Mouse (Mus musculus) lung, embryonic 16.5 days (tissue): Measurements from ENCODE around the gene Ogfrl1. TPM values are rescaled to one million over a fixed set of nuclear protein-coding genes. Genes with fewer than 3 reads are reported as not detected.

Experiments used
- ATAC-seq: fragments of 200-750 bp; cut with Nextera tagmentation; 2 replicates; pipeline ENCODE4 v1.8.0; 2017; ENCODE audit warnings: low read depth, mild to moderate bottlenecking, moderate library complexity
- H3K27ac ChIP-seq: fragments of 300-500 bp; sonication (generic); 2 replicates; pipeline ENCODE4 v1.5.1; 2014; ENCODE audit warnings: mild to moderate bottlenecking, control low read depth, low read length
- H3K27me3 ChIP-seq: fragments of 300-500 bp; sonication (generic); 2 replicates; pipeline ENCODE4 v1.6.1; 2014; ENCODE audit warnings: low read depth, low read length, mixed read lengths; ENCODE audit not compliant: control insufficient read depth, insufficient read depth
- H3K36me3 ChIP-seq: fragments of 300-500 bp; sonication (generic); 2 replicates; pipeline ENCODE4 v1.6.1; 2014; ENCODE audit warnings: low read length; ENCODE audit not compliant: control insufficient read depth, insufficient read depth
- H3K4me1 ChIP-seq: fragments of 300-500 bp; sonication (generic); replicated peaks from 2 replicates; pipeline ENCODE4 v1.6.1; 2014; ENCODE audit warnings: low read length, mixed read lengths; ENCODE audit not compliant: control insufficient read depth, insufficient read depth
- H3K4me2 ChIP-seq: fragments of 300-500 bp; sonication (generic); 2 replicates; pipeline ENCODE4 v1.6.1; 2014; ENCODE audit warnings: low read depth, low read length, control low read depth
- H3K4me3 ChIP-seq: fragments of 300-500 bp; sonication (generic); 2 replicates; pipeline ENCODE4 v1.5.1; 2014; ENCODE audit warnings: mild to moderate bottlenecking, low read length, control low read depth
- H3K9ac ChIP-seq: fragments of 300-500 bp; sonication (generic); 2 replicates; pipeline ENCODE4 v1.6.1; 2014; ENCODE audit warnings: low read length, control low read depth
- H3K9me3 ChIP-seq: fragments of 300-500 bp; sonication (generic); 2 replicates; pipeline ENCODE4 v1.6.1; 2016; ENCODE audit warnings: low read length; ENCODE audit not compliant: control insufficient read depth
- WGBS: fragments of 180-500 bp; shearing (Covaris S2); extraction: QIAGEN DNeasy Blood & Tissue Kit; methylation state at CpG from one replicate; pipeline ENCODE4 v1.1.7; 2014; 5-methylcytosine and 5-hydroxymethylcytosine counted together
- polyA plus RNA-seq: library from polyadenylated mRNA; unstranded; fragments of >200 nt; fragmentation: Nextera tagmentation; extraction: Ambion mirVana; gene quantifications from 2 replicates; pipeline ENCODE4 v1.2.1, GENCODE M21; 2015

Gene Ogfrl1
- polyA plus RNA-seq, 1 experiment from 2014 or later: 7.0 TPM

GRCm38 (mm10) chr1:23332192-23332591 is 65.4 kb downstream of the Ogfrl1 start:
- no peaks in the 10 kb centered on the region for H3K36me3 ChIP-seq
- no peak for ATAC-seq
- H3K4me2 ChIP-seq: no peak overlapping the region
- no peaks in the 10 kb centered on the region for H3K9me3 ChIP-seq
- no peaks in the 10 kb centered on the region for H3K27me3 ChIP-seq
- no peak overlapping the region for H3K4me3 ChIP-seq
- H3K27ac ChIP-seq: no peak overlapping the region
- 92% methylated on average over 4 of the region's 4 CpGs for WGBS
- no peak overlapping the region for H3K9ac ChIP-seq
- no peaks in the 10 kb centered on the region for H3K4me1 ChIP-seq

- no peak overlapping the region for H3K4me2 ChIP-seq
- 75% methylated on average over 7 of the region's 7 CpGs for WGBS
- H3K9me3 ChIP-seq: no peaks in the 10 kb centered on the region
- ATAC-seq: no peak
- H3K36me3 ChIP-seq: no peaks in the 10 kb centered on the region
- peaks cover 5% of the 10 kb centered on the region; the same call in 1 of the 2 replicates for H3K4me1 ChIP-seq
- no peaks in the 10 kb centered on the region for H3K27me3 ChIP-seq
- H3K4me3 ChIP-seq: no peak overlapping the region
- no peak overlapping the region for H3K27ac ChIP-seq
- H3K9ac ChIP-seq: no peak overlapping the region
Observed at GRCm38 (mm10) chr1:23325160-23325559, 72.4 kb downstream of the Ogfrl1 start.

DNA sequence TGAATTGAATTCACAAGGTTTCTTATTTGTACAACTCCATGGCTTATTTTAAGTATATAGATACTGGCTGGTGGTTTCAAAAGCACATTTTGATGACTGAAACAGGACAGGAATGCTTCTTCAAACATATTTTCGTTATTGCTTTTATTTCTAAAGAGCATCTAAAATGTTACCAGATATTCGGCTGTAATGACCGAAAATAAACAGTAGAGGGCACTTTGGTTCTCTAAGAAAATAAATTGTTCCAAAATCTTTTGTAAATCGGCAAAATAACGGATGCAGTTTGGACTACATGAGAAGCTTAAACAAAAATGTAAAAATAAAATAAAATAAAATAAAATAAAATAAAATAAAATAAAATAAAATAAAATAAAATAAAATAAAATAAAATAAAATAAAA is 73.3 kb downstream of the Ogfrl1 start:
- 14% methylated on average over 5 of the region's 5 CpGs for WGBS
- Histone ChIP-seq H3K9me3 (no peaks in the 10 kb centered on the region), H3K36me3 (no peaks in the 10 kb centered on the region), H3K4me1 (peaks cover 5% of the 10 kb centered on the region; the same call in 1 of the 2 replicates), H3K9ac (no peak overlapping the region), H3K27ac (no peak overlapping the region), H3K27me3 (no peaks in the 10 kb centered on the region), H3K4me2 (no peak overlapping the region), H3K4me3 (no peak overlapping the region)
- ATAC-seq: no peak

- no peak overlapping the region for H3K4me2 ChIP-seq
- H3K4me3 ChIP-seq: no peak overlapping the region
- 66% methylated on average over 11 of the region's 11 CpGs for WGBS
- no peaks in the 10 kb centered on the region for H3K27me3 ChIP-seq
- H3K27ac ChIP-seq: no peak overlapping the region
- peaks cover 5% of the 10 kb centered on the region; the same call in 1 of the 2 replicates for H3K4me1 ChIP-seq
- no peaks in the 10 kb centered on the region for H3K36me3 ChIP-seq
- H3K9me3 ChIP-seq: no peaks in the 10 kb centered on the region
- no peak for ATAC-seq
- no peak overlapping the region for H3K9ac ChIP-seq
Observed at GRCm38 (mm10) chr1:23323286-23323685, 74.3 kb downstream of the Ogfrl1 start.

DNA sequence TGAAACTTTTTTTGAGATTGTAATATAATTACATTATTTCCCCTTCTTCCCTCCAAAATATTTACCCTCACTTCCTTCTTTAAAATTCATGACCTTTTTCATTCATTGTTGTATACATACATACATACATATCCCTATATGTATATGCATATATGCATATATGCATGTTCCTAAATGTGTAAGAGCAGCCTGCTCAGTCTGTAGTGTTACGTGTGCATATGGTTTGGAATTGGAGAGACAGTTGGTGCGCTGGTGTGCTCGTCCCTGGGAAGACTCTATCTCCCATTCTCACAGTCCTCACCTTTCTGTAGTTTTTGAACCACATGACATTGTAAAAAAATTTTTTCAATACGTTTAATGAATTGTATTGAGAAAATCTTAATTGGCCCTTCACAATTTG is 75.4 kb downstream of the Ogfrl1 start:
- Histone ChIP-seq H3K4me2 (no peak overlapping the region), H3K27ac (no peak overlapping the region), H3K27me3 (no peaks in the 10 kb centered on the region), H3K4me3 (no peak overlapping the region), H3K9me3 (no peaks in the 10 kb centered on the region), H3K36me3 (no peaks in the 10 kb centered on the region), H3K4me1 (peaks cover 5% of the 10 kb centered on the region; the same call in 1 of the 2 replicates), H3K9ac (no peak overlapping the region)
- WGBS: 78% methylated on average over 4 of the region's 4 CpGs
- ATAC-seq: no peak

DNA sequence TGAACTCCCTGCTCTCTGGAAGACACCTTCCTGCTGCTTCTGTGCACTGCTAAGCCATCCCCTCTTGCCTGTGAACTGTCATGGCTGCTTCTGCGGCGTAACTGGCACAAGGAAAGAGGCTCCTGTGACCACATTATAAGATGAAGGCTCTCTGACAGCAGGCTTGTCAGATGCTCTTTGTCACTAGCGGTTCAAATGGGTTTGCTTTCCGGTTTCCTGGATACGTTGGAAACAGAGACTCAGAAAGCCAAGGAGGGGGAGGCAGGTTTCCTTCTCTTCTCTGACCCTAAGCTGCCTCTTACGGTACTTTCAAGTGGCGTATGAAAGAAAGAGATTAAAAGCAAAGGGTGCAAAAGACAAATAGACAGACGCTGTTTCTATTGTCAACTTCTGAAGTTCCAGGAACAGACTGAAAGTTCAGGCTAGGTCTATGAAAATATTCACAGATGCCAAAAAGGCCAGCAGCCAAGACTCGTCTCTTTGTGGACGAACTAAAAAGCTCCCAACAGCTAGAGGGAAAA is 76.2 kb downstream of the Ogfrl1 start:
- Histone ChIP-seq H3K4me2 (peak overlapping the region; percentile 46), H3K27ac (peak overlapping the region; percentile 36)
- peak; percentile 88 for ATAC-seq

DNA sequence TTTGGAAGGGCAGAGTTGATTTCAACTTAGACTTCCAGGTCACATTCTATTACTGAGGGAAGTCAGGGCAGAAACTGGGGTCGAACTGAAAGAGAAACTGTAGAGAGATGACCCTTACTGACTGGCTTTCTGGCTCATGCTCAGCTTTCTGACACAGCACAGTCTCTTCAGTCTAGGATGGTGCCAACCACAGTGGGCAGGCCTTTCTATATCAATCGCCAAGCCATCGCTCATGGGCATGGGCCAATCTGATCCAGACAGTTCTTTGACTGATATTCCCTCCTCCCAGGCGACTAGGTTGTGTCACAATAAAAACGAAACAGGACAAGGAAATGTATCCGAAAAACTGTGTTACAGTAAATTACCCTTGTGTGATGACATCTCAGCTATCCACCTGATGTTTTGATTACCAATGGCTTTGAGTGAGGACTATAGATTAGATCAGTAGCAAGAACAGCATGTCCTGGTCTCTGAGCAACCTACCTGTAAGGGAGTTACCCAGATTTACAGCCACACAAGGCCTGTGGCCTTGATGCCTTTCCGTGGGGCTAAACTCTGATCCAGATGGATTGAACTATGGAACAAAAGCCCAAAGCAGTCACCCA is 76.9 kb downstream of the Ogfrl1 start:
- H3K9ac ChIP-seq: peak overlapping the region; percentile 2; the same call in 1 of the 2 replicates
- no peaks in the 10 kb centered on the region for H3K9me3 ChIP-seq
- ATAC-seq: peak; percentile 5; the same call in 1 of the 2 replicates
- H3K4me3 ChIP-seq: no peak overlapping the region
- 80% methylated on average over 7 of the region's 7 CpGs for WGBS
- no peaks in the 10 kb centered on the region for H3K36me3 ChIP-seq
- H3K27me3 ChIP-seq: no peaks in the 10 kb centered on the region
- peak overlapping the region; percentile 46 for H3K4me2 ChIP-seq
- H3K27ac ChIP-seq: peak overlapping the region; percentile 36; the same call in 1 of the 2 replicates
- peaks cover 5% of the 10 kb centered on the region; the same call in 1 of the 2 replicates for H3K4me1 ChIP-seq

More for the DNA sequence above, 76.2 kb downstream of the Ogfrl1 start:
- peak overlapping the region; percentile 22 for H3K4me3 ChIP-seq
- H3K27me3 ChIP-seq: no peaks in the 10 kb centered on the region
- 5% methylated on average over 10 of the region's 10 CpGs for WGBS
- no peaks in the 10 kb centered on the region for H3K36me3 ChIP-seq
- H3K9ac ChIP-seq: peak overlapping the region; percentile 2; the same call in 1 of the 2 replicates
- H3K9me3 ChIP-seq: no peaks in the 10 kb centered on the region
- peaks cover 5% of the 10 kb centered on the region; the same call in 1 of the 2 replicates for H3K4me1 ChIP-seq
